Mouse (Mus musculus) olfactory bulb, adult 2 months (tissue): Measurements from ENCODE around the gene Frmpd4.

ENCODE experiments used
- CTCF ChIP-seq: fragments of 200-500 bp; IDR thresholded peaks from 2 replicates; pipeline ENCODE4 v1.5.1; 2012; ENCODE audit warnings: low read depth, mild to moderate bottlenecking, low read length, moderate library complexity; ENCODE audit not compliant: insufficient read depth
- POLR2A ChIP-seq: fragments of 200-500 bp; IDR thresholded peaks from 2 replicates; pipeline ENCODE4 v1.6.1; 2012; ENCODE audit warnings: mild to moderate bottlenecking, low read depth, low read length, moderate library complexity; ENCODE audit not compliant: insufficient read depth

- TF ChIP-seq CTCF (no peak), POLR2A (no peak)
Measured at GRCm38 (mm10) chrX:168338212-168338611, 238.8 kb downstream of the Frmpd4 start.
